Mouse (Mus musculus) C2C12 (cell line): ENCODE measurements at regions not wholly inside any gene's neighbourhood (a gene's known extent, or its start where the extent isn't known, plus 50 kb on each side); places are given as distances from the start of the nearest gene placed in this dataset.

ENCODE experiments used
- H3K27me3 ChIP-seq: one replicate; pipeline ENCODE4 v1.6.1; 2011; ENCODE audit not compliant: control insufficient read depth, insufficient read depth, insufficient read length
- H3K36me3 ChIP-seq: one replicate; pipeline ENCODE4 v1.6.1; 2011; ENCODE audit not compliant: control insufficient read depth, insufficient read depth
- H3K4me3 ChIP-seq: one replicate; pipeline ENCODE4 v1.5.1; 2011; ENCODE audit warnings: mild to moderate bottlenecking, control low read depth; ENCODE audit not compliant: poor library complexity, insufficient read depth, severe bottlenecking
- H3K79me2 ChIP-seq: one replicate; pipeline ENCODE4 v1.6.1; 2011; ENCODE audit not compliant: control insufficient read depth, insufficient read depth
- H3K79me3 ChIP-seq: one replicate; pipeline ENCODE4 v1.6.1; 2011; ENCODE audit warnings: low read depth, control low read depth
- H3ac ChIP-seq: one replicate; pipeline ENCODE3; 2011; ENCODE audit warnings: low read depth; ENCODE audit not compliant: control insufficient read depth, insufficient read length
- CEBPB ChIP-seq: IDR thresholded peaks from one replicate; pipeline ENCODE4 v1.6.1; 2011; ENCODE audit warnings: low read depth, mild to moderate bottlenecking, control low read depth, moderate library complexity
- CTCF ChIP-seq: IDR thresholded peaks from one replicate; pipeline ENCODE4 v1.5.1; 2011; ENCODE audit not compliant: control insufficient read depth, insufficient read depth, insufficient read length
- FOSL1 ChIP-seq: IDR thresholded peaks from one replicate; pipeline ENCODE4 v1.8.0; 2011; ENCODE audit warnings: mild to moderate bottlenecking, low read length; ENCODE audit not compliant: poor library complexity, insufficient read depth, severe bottlenecking
- MAX ChIP-seq: IDR thresholded peaks from one replicate; pipeline ENCODE4 v1.6.1; 2011; ENCODE audit warnings: mild to moderate bottlenecking, control low read depth
- MYOD1 ChIP-seq: IDR thresholded peaks from one replicate; pipeline ENCODE4 v1.6.1; 2011; ENCODE audit warnings: low read depth; ENCODE audit not compliant: control insufficient read depth, insufficient read length
- MYOG ChIP-seq: IDR thresholded peaks from one replicate; pipeline ENCODE4 v1.6.1; 2011; ENCODE audit not compliant: control insufficient read depth, insufficient read length; ENCODE audit errors: extremely low read depth
- USF1 ChIP-seq: IDR thresholded peaks from one replicate; pipeline ENCODE4 v1.6.1; 2011; ENCODE audit warnings: low read depth, mild to moderate bottlenecking, control low read depth, moderate library complexity

GRCm38 (mm10) chr1:185891814-185892213 lies 225.3 kb downstream of the Lyplal1 start:
- Histone ChIP-seq H3K79me2 (no peaks in the 10 kb centered on the region), H3K27me3 (no peaks in the 10 kb centered on the region), H3ac (no peak overlapping the region), H3K4me3 (no peak overlapping the region), H3K36me3 (no peaks in the 10 kb centered on the region), H3K79me3 (no peaks in the 10 kb centered on the region)
- TF ChIP-seq CTCF (no peak), FOSL1 (no peak), MYOG (no peak), MAX (no peak), USF1 (no peak), MYOD1 (no peak), CEBPB (no peak)

GRCm38 (mm10) chr1:185893421-185893820 lies 223.7 kb downstream of the Lyplal1 start:
- Histone ChIP-seq H3K27me3 (no peaks in the 10 kb centered on the region), H3K4me3 (no peak overlapping the region), H3K79me2 (no peaks in the 10 kb centered on the region), H3K79me3 (no peaks in the 10 kb centered on the region), H3K36me3 (no peaks in the 10 kb centered on the region), H3ac (no peak overlapping the region)
- TF ChIP-seq CEBPB (no peak), CTCF (no peak), MAX (no peak), FOSL1 (no peak), MYOG (no peak), MYOD1 (no peak)

GRCm38 (mm10) chr1:185898475-185898874 lies 218.6 kb downstream of the Lyplal1 start:
- Histone ChIP-seq H3K79me3 (no peaks in the 10 kb centered on the region), H3K79me2 (no peaks in the 10 kb centered on the region), H3ac (no peak overlapping the region), H3K27me3 (no peaks in the 10 kb centered on the region), H3K4me3 (no peak overlapping the region), H3K36me3 (no peaks in the 10 kb centered on the region)
- TF ChIP-seq CEBPB (no peak), MAX (no peak), USF1 (no peak), CTCF (no peak), FOSL1 (no peak), MYOG (no peak), MYOD1 (no peak)

- no peaks in the 10 kb centered on the region for H3K79me3 ChIP-seq
- H3K27me3 ChIP-seq, result no peaks in the 10 kb centered on the region
- TF ChIP-seq MYOD1 (no peak), CEBPB (no peak), MYOG (no peak), MAX (no peak), USF1 (no peak), CTCF (no peak), FOSL1 (no peak)
- H3K79me2 ChIP-seq, result no peaks in the 10 kb centered on the region
- H3ac ChIP-seq, result no peak overlapping the region
- no peak overlapping the region for H3K4me3 ChIP-seq
- H3K36me3 ChIP-seq, result no peaks in the 10 kb centered on the region
Measured at GRCm38 (mm10) chr1:185900316-185900715, 216.8 kb downstream of the Lyplal1 start.

- H3K79me3 ChIP-seq, result no peaks in the 10 kb centered on the region
- no peaks in the 10 kb centered on the region for H3K27me3 ChIP-seq
- no peaks in the 10 kb centered on the region for H3K36me3 ChIP-seq
- no peak overlapping the region for H3K4me3 ChIP-seq
- H3K79me2 ChIP-seq, result no peaks in the 10 kb centered on the region
- no peak for TF ChIP-seq MYOD1
- TF ChIP-seq CEBPB, result no peak
- TF ChIP-seq CTCF, result no peak
- no peak for TF ChIP-seq FOSL1
- TF ChIP-seq USF1, result no peak
- TF ChIP-seq MYOG, result no peak
- TF ChIP-seq MAX, result no peak
- no peak overlapping the region for H3ac ChIP-seq
Measured at GRCm38 (mm10) chr1:185902395-185902794, 214.7 kb downstream of the Lyplal1 start.

- no peaks in the 10 kb centered on the region for H3K79me2 ChIP-seq
- no peaks in the 10 kb centered on the region for H3K27me3 ChIP-seq
- H3ac ChIP-seq, result no peak overlapping the region
- H3K79me3 ChIP-seq, result no peaks in the 10 kb centered on the region
- TF ChIP-seq MYOG, result no peak
- TF ChIP-seq CEBPB, result no peak
- no peak for TF ChIP-seq FOSL1
- TF ChIP-seq MAX, result no peak
- no peak for TF ChIP-seq USF1
- TF ChIP-seq CTCF, result no peak
- TF ChIP-seq MYOD1, result no peak
- no peaks in the 10 kb centered on the region for H3K36me3 ChIP-seq
- H3K4me3 ChIP-seq, result no peak overlapping the region
Measured at GRCm38 (mm10) chr1:185905666-185906065, 211.4 kb downstream of the Lyplal1 start.

GRCm38 (mm10) chr1:185915579-185915978 lies 201.5 kb downstream of the Lyplal1 start:
- H3K79me2 ChIP-seq, result no peaks in the 10 kb centered on the region
- H3K36me3 ChIP-seq, result no peaks in the 10 kb centered on the region
- no peaks in the 10 kb centered on the region for H3K79me3 ChIP-seq
- no peak overlapping the region for H3K4me3 ChIP-seq
- no peaks in the 10 kb centered on the region for H3K27me3 ChIP-seq
- TF ChIP-seq CTCF (no peak), MYOG (no peak), FOSL1 (no peak), MAX (no peak)
- H3ac ChIP-seq, result no peak overlapping the region
